8 mouse cellular contexts compared by ENCODE assay signal in genomic region chr4:126109613-126110373, GRCm38 (mm10). TPM values are rescaled to one million over a fixed set of nuclear protein-coding genes. Genes with fewer than 3 reads are reported as not detected.
DNase-seq lines count a peak whose midpoint lies in the region; ATAC-seq lines count a peak whose summit lies in the region.

No protein-coding gene starts in this region.

- no peaks in the 10 kb centered on the region for H3K27me3 ChIP-seq in kidney, embryonic 15.5 days
- H3K27me3 ChIP-seq in heart, embryonic 14.5 days (ENCODE audit: control insufficient read depth, insufficient read depth, low read length) = no peaks in the 10 kb centered on the region

- peak overlapping the region; percentile 34 for H3K4me2 ChIP-seq in kidney, embryonic 15.5 days
- peak overlapping the region; percentile 51 for H3K4me2 ChIP-seq in heart, embryonic 14.5 days (ENCODE audit: low read length)

- H3K9me3 ChIP-seq in kidney, embryonic 15.5 days (replicated peaks) = no peaks in the 10 kb centered on the region
- H3K9me3 ChIP-seq in heart, embryonic 14.5 days (ENCODE audit: control insufficient read depth, low read length) = no peaks in the 10 kb centered on the region

- peaks cover 76% of the 10 kb centered on the region for H3K4me1 ChIP-seq in kidney, embryonic 15.5 days
- peaks cover 43 to 60% of the 10 kb centered on the region in 2 experiments for H3K4me1 ChIP-seq in heart, embryonic 14.5 days (ENCODE audit: control insufficient read depth in 2 of 2, insufficient read depth in 2 of 2, low read length in 2 of 2)

- ATAC-seq in kidney, embryonic 15.5 days (replicated peaks; ENCODE audit: low FRiP score) = peak; percentile 2; the same call in 1 of the 2 replicates
- peak; percentile 25 for ATAC-seq in activated CD4-positive, CD25-positive, alpha-beta regulatory T cell, adult 4 months
- ATAC-seq in heart, embryonic 14.5 days (ENCODE audit: insufficient number of reproducible peaks, insufficient read depth, low FRiP score, low read depth) = no peak; the same call in 1 of the 2 replicates

- WGBS in kidney, embryonic 15.5 days = 67% methylated on average over 10 of the region's 10 CpGs
- WGBS in heart, embryonic 14.5 days = 48% methylated on average over 10 of the region's 10 CpGs

- peak overlapping the region; percentile 33; the same call in 1 of the 2 replicates for H3K9ac ChIP-seq in kidney, embryonic 15.5 days
- H3K9ac ChIP-seq in heart, embryonic 14.5 days (ENCODE audit: low read length) = peak overlapping the region; percentile 44; the same call in 1 of the 2 replicates

- H3K4me3 ChIP-seq in kidney, embryonic 15.5 days (replicated peaks) = no peak overlapping the region
- no peak overlapping the region for H3K4me3 ChIP-seq in heart, embryonic 14.5 days (ENCODE audit: control insufficient read depth in 1 of 2, insufficient read depth in 1 of 2, low read depth in 1 of 2, low read length in 2 of 2)

- H3K27ac ChIP-seq in kidney, embryonic 15.5 days = peak overlapping the region; percentile 93
- H3K27ac ChIP-seq in heart, embryonic 14.5 days (replicated peaks in 1 of 2; ENCODE audit: control insufficient read depth in 1 of 2, insufficient read depth in 1 of 2, low read depth in 2 of 2, low read length in 2 of 2) = peak overlapping the region; percentile 88 to 94

- no peaks in the 10 kb centered on the region for H3K36me3 ChIP-seq in kidney, embryonic 15.5 days
- no peaks in the 10 kb centered on the region for H3K36me3 ChIP-seq in heart, embryonic 14.5 days (ENCODE audit: control insufficient read depth, insufficient read depth, low read length)

- DNase-seq in kidney, postnatal 4 days = no peak
- DNase-seq in lung, postnatal 25 days (ENCODE audit: low spot score) = peak; percentile 69
- no peak for DNase-seq in right cerebral cortex, postnatal 4 days
- no peak for DNase-seq in layer of hippocampus, postnatal 14 days (ENCODE audit: low spot score in 2 of 2)
- DNase-seq in ovary, adult 18-20 months (ENCODE audit: low spot score) = no peak

RNA-seq across cellular contexts. Expression of gene Stk40, which starts 6.0 kb away (rescaled TPM):
- 38.2 and 41.3 TPM in 2 replicates for polyA plus RNA-seq in kidney, embryonic 15.5 days (2015; fragmentation: Nextera tagmentation; extraction: Ambion mirVana)
- 10 to 100 TPM; 15.5 to 20.4 TPM for polyA plus RNA-seq in activated CD4-positive, CD25-positive, alpha-beta regulatory T cell, adult 4 months (2017; shearing (Covaris generic))
- 13.1 and 17.8 TPM in 2 replicates for polyA plus RNA-seq in heart, embryonic 14.5 days (2014; fragmentation: Nextera tagmentation; extraction: Ambion mirVana)
- 10 to 100 TPM; 20.8 to 21.3 TPM for total RNA-seq in layer of hippocampus, postnatal 14 days (2021)

RNA-seq across cellular contexts. Expression of gene Lsm10, which starts 13.4 kb away (rescaled TPM):
- 51.8 and 52.9 TPM in 2 replicates for polyA plus RNA-seq in kidney, embryonic 15.5 days (2015; fragmentation: Nextera tagmentation; extraction: Ambion mirVana)
- polyA plus RNA-seq in activated CD4-positive, CD25-positive, alpha-beta regulatory T cell, adult 4 months (2017; shearing (Covaris generic)) = 10 to 100 TPM; 67.3 to 70.5 TPM
- 45.4 and 49.1 TPM in 2 replicates for polyA plus RNA-seq in heart, embryonic 14.5 days (2014; fragmentation: Nextera tagmentation; extraction: Ambion mirVana)
- 10 to 100 TPM; 12.9 to 13.1 TPM for total RNA-seq in layer of hippocampus, postnatal 14 days (2021)

RNA-seq across cellular contexts. Expression of gene Eva1b, which starts 37.8 kb away (rescaled TPM):
- 90.0 and 98.5 TPM in 2 replicates for polyA plus RNA-seq in kidney, embryonic 15.5 days (2015; fragmentation: Nextera tagmentation; extraction: Ambion mirVana)
- polyA plus RNA-seq in activated CD4-positive, CD25-positive, alpha-beta regulatory T cell, adult 4 months (2017; shearing (Covaris generic)) = 10 to 100 TPM; 18.8 to 19.0 TPM
- polyA plus RNA-seq in heart, embryonic 14.5 days (2014; fragmentation: Nextera tagmentation; extraction: Ambion mirVana) = 31.8 and 33.9 TPM in 2 replicates
- total RNA-seq in layer of hippocampus, postnatal 14 days (2021) = 1 to 10 TPM; 6.5 to 6.7 TPM

RNA-seq across cellular contexts. Expression of gene Oscp1, which starts 51.4 kb away (rescaled TPM):
- 19.0 and 19.1 TPM in 2 replicates for polyA plus RNA-seq in kidney, embryonic 15.5 days (2015; fragmentation: Nextera tagmentation; extraction: Ambion mirVana)
- polyA plus RNA-seq in activated CD4-positive, CD25-positive, alpha-beta regulatory T cell, adult 4 months (2017; shearing (Covaris generic)) = under 1 TPM; 0.47 to 0.69 TPM
- polyA plus RNA-seq in heart, embryonic 14.5 days (2014; fragmentation: Nextera tagmentation; extraction: Ambion mirVana) = 4.6 and 6.4 TPM in 2 replicates
- total RNA-seq in layer of hippocampus, postnatal 14 days (2021) = 10 to 100 TPM; 45.5 to 49.0 TPM

RNA-seq across cellular contexts. Expression of gene Sh3d21, which starts 53.5 kb away (rescaled TPM):
- 8.3 and 9.5 TPM in 2 replicates for polyA plus RNA-seq in kidney, embryonic 15.5 days (2015; fragmentation: Nextera tagmentation; extraction: Ambion mirVana)
- under 1 TPM in 1 of 2 experiments, not detected in 1; 0.92 TPM for polyA plus RNA-seq in activated CD4-positive, CD25-positive, alpha-beta regulatory T cell, adult 4 months (2017; shearing (Covaris generic))
- 2.5 and 2.7 TPM in 2 replicates for polyA plus RNA-seq in heart, embryonic 14.5 days (2014; fragmentation: Nextera tagmentation; extraction: Ambion mirVana)
- 1 to 10 TPM; 1.2 to 1.8 TPM for total RNA-seq in layer of hippocampus, postnatal 14 days (2021)
